Mouse (Mus musculus) thymus, postnatal 4 days (tissue): ENCODE measurements around the gene St5.

Experiments used
- DNase-seq: peaks from one replicate; pipeline ENCODE4 v3.0.0; 2021

The St5 gene

DNA sequence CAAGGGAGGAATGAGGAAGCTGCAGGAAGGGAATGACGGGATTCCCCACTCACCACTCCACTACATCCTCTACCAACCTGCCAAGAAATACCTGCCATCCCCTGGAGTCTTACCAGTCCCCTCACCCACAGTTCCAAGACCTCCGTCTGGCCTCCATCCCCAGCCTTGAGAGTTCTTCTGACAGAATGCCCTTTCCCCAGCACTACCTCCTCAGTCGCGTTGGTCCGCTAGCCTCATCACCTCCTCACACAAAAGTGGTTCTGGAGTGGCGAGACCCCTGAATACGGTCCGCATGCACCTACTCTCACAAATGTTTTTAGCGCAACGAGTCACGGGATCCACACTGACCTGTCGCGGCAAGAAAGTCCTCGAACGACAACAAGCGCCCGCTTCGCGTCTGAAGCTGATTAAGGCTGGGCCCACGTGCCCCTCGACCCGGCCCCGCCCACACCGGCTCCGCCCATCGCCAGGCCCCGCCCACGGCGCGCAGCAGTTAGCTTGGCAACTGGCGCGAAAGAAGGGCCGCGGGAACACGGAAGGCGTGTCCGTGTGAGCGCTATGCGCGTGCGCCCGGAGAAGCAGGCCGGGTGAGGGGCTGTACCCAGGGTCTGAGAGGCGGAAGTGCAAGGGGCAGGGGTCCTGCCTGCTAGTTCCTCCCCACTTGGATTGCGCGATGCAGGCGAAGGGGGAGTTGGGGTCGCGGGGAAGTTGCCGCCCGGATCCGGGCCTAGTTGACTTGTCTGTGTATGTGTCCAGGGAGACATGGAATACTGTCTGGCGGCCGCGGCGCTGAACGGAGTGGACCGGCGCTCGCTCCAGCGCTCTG is at the start of gene St5, which contains the start of gene Akip1:
Gene St5 (minus strand): TSS at position 416 of the 826 bp plus-strand sequence.
Gene Akip1 (plus strand): TSS at position 501 of the 826 bp plus-strand sequence.
- peak; percentile 99 for DNase-seq

DNA sequence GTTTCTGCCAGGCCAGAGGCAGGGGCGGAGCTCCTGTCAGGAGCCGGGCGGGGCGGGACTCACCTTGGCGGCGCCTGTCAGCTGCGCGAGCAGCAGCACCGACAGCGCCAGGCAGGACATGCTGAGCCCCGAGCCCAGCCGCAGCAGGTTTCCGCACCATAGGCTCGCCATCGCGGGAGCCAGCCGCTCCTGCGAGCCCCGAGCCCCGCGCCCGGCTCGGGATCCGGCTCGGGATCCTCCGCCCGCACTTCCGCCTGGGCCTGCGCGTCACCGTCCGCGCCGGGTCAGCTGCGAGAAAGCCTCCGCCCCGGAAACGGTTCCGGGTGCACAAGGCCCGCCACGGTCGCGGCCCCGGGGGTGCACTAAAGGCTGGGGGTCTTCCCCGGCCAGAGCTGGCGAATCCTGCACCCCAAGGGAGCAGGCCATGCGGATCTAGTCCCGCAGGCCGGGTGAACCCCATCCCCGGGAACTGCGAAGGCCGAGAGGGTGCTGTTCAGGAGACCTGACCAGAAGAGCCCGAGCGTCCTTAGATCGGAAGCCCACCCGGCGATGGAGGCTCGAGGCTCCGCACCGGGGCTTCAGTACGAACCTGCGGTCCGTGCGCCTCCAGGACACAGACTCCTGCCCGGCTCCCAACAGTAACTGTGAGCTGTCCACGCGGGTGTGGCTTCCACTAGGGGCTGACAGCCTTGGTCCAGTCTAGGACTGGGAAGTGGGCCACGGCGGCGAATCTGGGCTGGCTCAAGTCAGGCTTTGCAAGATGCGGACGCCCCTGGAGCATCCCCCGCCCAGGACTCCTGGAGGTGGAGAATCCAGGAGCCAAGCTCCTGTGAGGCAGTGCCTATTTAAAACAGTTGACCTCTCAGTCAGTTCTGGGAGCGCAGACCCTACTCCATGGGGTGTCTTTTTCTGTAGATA is 48.9 kb upstream of the St5 start, which contains the start of gene Tmem9b:
Gene Tmem9b (minus strand): TSS at position 868 of the 918 bp plus-strand sequence.
- DNase-seq, result peak; percentile 87

DNA sequence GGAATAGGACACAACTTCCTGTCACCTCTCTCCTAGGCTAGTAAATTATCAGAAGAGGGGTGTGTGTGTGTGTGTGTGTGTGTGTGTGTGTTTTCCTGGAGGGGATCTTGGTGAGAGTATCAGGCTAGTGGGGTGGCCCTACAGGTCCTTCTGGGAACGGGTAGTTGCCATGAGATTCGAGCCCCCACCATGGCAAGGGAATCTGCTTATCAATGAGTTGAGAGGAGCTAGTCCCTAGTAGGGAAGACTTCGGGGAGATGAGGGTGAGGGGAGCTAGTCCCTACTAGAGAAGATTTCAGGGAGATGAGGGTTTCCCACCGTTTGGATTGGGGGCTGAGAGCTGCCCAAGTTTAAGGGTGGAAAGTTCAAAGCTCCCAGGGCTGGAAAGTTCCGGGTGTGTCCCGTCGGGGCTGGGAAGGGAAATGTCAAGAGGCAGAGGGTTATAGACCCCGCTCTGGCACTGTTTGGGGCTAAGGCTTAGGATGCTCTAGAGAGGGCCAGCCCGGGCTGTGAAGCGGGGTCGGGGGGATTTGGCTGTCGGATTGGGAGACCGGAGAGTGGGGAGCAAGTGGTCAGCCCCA is 48.1 kb upstream of the St5 start:
- DNase-seq, result no peak

DNA sequence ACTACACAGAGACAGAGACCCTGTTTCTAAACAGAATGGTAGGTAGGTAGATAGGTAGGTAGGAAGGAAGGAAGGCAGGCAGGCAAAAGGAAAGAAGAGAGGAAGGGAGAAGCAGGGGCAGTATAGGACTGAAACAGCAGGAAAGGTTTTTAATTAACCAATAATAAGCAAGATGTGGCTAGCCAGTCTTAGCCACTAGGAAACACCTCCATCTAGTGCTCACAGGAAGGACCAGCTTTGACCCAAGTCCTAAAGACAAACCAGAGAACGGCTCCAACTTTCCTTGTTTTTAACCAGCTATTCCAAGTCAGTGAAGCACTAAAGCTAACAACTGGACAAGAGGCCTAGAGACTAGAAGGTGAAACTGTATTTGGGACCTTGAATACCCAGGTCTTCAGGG is 44.3 kb upstream of the St5 start:
- no peak for DNase-seq

GRCm38 (mm10) chr7:109741703-109742102 is 38.3 kb upstream of the St5 start:
- no peak for DNase-seq

GRCm38 (mm10) chr7:109741060-109741459 is 37.7 kb upstream of the St5 start:
- no peak for DNase-seq

GRCm38 (mm10) chr7:109739822-109740370 is 36.5 kb upstream of the St5 start:
- no peak for DNase-seq

DNA sequence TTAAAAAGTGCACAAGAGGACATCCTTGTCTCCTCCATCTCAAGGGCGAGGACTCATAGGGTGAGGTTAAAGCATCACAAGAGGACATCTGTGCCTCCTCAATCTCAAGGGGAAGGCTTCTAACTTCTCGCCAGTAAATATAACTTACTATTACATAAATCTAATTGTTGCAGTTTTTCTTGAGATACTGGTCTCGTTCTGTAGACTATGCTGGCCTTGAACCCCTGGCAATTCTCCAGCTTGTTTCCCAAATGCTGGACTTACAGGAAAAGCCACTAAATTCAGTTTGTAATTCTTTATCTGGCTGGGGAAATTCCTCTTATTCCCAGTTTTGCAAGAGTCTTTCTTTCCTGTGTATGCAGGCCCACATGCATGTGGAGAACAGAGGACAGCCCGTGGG is 31.4 kb upstream of the St5 start:
- no peak for DNase-seq

DNA sequence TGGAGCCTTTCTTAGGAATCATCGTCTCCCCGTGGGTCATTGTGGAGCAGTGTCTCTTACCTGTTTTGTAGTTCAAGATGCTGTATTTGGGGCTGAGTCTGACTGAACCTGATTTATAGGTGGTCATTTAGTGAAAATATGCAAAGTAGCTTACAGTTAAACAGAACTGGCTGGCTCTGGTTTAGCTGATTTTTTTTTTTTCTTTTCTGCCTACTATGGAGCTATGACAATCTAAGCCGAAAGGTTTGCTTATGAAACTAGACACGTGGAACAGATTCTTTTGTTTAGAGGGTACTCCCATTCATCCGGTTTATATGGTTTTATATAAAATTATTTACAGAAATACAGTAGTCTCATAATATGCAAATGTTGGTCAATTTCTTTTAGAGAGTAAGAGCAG is 28.2 kb upstream of the St5 start, which contains the start of gene Ascl3:
Gene Ascl3 (minus strand): TSS at position 101 of the 400 bp plus-strand sequence.
- no peak for DNase-seq

DNA sequence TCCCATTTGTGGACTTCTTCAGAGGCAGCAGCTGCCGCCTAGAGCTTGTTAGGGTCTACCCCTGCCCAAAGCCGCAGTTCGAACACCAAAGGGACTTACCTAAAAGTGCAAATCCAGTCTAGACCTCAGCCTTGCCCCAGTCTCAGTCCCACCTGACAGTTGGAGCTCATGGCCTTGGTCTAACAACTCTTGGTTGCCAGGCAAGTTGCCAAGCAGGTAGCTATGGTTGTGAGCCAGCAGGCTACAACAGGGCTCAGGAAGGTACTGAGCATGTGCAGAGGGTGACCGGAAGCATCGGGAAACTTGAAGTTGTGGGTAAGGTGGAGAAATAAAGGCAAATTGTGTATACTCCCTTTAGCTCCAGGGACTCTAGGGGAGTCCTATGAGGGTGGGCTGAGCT is 20.3 kb upstream of the St5 start, which contains the start of gene BC051019:
Gene BC051019 (minus strand): TSS at position 154 of the 400 bp plus-strand sequence.
- DNase-seq, result no peak

GRCm38 (mm10) chr7:109723114-109723513 is 19.7 kb upstream of the St5 start:
- DNase-seq, result no peak

- DNase-seq, result peak; percentile 49
Measured at GRCm38 (mm10) chr7:109722618-109723017, 19.2 kb upstream of the St5 start.

DNA sequence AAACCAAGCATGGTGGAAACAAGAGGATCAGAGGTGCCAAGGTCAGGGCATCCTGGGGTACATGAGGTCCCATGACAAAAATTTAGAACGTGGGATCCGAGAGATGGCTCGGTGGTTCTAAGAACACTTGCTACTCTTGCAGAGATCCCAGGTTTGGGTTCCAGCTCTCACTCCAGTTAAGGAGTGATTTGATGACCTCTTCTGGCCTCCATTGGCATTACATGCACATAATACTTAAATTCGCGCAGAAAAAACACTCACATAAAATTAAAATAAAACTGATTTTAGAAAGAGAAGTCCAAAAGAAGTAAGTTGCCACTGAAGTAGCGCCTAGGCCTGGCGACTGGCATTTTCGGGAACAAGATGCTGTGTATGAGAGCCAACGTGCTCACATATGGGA is 15.9 kb upstream of the St5 start:
- peak; percentile 25 for DNase-seq

GRCm38 (mm10) chr7:109713434-109713982 is 10.1 kb upstream of the St5 start:
- no peak for DNase-seq

DNA sequence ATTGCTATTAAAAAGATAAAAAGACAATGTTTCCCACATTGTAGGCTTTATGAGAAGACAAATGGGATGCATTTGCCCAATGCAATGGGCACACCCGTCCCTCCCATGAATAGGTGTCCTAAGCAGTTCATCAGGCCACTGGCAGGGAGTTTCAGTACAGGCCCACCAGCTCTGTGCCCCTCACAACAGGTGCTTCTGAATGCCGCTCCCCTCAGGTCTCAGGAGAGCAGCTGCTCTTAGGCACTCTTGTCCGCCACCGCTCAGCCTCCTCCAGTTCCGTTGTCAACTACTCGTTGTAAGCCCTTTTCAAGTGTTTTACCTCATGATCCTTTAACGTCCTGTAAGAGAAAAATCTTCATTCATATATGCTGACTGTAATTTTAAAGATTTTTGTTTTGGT is 8.8 kb upstream of the St5 start:
- no peak for DNase-seq

DNA sequence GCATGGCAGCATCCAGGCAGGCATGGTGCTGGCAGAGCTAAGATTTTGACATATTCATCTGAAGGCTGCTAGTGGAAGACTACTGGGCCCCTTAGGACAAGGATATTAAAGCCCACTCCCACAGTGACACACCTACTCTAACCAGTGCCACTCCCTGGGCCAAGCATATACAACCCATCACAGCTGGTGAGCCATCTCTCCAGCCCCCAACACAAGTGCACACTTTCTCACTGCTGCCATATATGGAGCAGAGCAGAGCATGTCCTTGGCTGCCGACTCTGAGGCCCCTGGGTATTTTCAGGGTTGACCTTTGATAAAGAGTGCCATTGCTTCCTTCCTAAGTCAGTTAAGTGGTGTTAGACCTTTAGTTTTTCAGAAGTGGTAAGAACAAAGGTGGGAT is 6.7 kb upstream of the St5 start:
- DNase-seq, result no peak

GRCm38 (mm10) chr7:109708961-109709382 is 5.6 kb upstream of the St5 start:
- no peak for DNase-seq

GRCm38 (mm10) chr7:109707023-109707785 is 3.8 kb upstream of the St5 start:
- DNase-seq, result peak; percentile 66

DNA sequence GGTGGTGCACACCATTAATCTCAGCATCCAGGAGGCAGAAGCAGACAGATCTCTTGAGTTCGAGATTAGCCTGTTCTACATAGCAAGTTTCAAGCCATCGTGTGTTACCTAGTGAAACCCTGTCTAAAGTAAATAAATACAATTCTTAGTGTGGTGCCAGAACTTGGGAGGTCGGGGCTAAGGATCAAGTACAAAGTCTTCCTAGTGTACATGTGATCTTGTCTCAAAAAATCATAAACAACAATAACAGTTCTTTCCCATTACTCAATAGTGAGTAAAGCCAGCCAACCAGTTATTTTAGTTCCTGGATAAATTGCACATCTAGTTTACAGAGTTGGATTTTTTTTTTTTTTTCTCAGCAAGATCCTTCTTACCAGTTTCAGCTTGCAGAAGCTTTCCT is 1.1 kb upstream of the St5 start:
- no peak for DNase-seq

DNA sequence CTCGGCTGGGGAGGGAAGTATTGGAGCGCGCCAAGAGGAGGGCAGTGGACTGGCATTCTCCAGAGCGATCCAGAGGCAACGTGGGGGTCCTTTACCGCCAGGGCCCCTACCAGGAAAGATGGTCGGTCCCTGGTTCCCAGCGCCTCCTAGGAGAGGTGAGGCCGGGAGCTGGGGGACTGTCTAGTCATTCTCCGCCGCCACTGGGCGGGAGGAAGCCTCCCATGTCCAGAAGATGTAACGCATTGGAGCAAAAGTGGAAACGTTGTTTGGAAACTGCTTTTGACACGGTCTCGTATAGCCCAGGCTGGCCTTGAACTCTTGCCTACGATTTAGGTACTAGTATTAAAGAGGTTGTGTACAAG is 592 bp upstream of the St5 start:
- DNase-seq, result no peak

DNA sequence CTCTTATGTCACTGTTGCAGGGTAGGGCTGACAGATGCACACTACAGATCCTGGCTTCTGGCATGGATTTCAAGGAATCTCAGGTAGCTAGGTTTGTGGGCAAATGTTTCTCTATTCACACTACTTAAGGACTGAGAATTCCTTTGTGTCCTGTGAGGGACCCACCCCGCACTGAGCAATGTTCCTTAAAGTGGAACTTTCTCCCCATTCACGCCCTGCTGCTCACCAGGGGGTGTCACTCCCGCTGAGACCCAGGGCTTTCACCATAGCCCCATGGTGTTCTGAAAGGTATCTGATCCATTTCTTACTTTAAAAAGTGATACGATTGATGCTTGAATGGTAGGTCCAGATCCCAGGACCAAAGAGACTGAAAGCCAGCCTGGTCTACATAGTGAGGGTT is 684 bp downstream of the St5 start:
- no peak for DNase-seq

DNA sequence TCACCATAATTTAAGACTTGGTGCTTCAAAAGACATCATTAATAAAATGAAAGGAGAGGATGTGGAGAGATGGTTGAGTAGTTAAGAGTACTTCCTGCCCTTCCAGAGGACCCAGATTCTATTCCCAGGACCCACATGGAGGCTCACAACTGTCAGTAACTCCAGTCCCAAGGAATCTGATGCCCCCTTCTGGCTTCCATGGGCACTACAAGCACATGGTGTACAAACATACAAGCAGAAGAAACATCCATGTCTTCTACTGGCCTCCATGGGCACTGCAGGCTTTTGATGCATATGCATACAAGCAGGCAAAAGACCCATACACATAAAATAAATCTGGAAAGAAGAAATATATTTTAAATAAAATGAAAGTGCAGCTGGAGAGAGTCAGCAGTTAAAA is 3.2 kb downstream of the St5 start:
- peak; percentile 26 for DNase-seq
